In genomic region chr6:121045345-121046080, GRCm38 (mm10) we compare ENCODE assay signal across 10 mouse cellular contexts.
A peak's percentile ranks its signal among the peaks of the same experiment; 100 is the strongest.
DNase-seq lines count a peak whose midpoint lies in the region; ATAC-seq and TF ChIP-seq lines count a peak whose summit lies in the region.
"Had no signal": no experiment of that assay in that cellular context is flagged by ENCODE, and none has a peak within 500 bp of the region (broad histone marks: within the 10 kb centered on the region; RNA-seq: fewer than 3 reads in every experiment).

No protein-coding gene starts in this region.

- H3K27ac ChIP-seq in kidney, adult 2 months (ENCODE audit: insufficient read depth, low read depth, low read length), result no peak overlapping the region
- H3K27ac ChIP-seq in brown adipose tissue, adult 24 weeks (replicated peaks; ENCODE audit: low read depth, low read length), result peak overlapping the region; percentile 30; the same call in 1 of the 2 replicates
- H3K27ac ChIP-seq: macrophage had no signal

- DNase-seq in kidney, adult 2 months, result peak; percentile 42
- no peak for DNase-seq in kidney, adult 18-20 months
- peak; percentile 73 for DNase-seq in cerebellum, postnatal 14 days
- peak; percentile 38 to 71 for DNase-seq in kidney, postnatal 25 days
- DNase-seq in layer of hippocampus, adult 11-12 months (ENCODE audit: low spot score), result no peak
- DNase-seq in layer of hippocampus, adult 8-10 months (ENCODE audit: low spot score in 2 of 2), result no peak

- H3K4me1 ChIP-seq in kidney, adult 2 months (ENCODE audit: control insufficient read depth, insufficient read depth, low read length), result peaks cover 36% of the 10 kb centered on the region
- H3K4me1 ChIP-seq in brown adipose tissue, adult 24 weeks (ENCODE audit: control insufficient read depth, insufficient read depth, insufficient read length, low read length), result peaks cover 25% of the 10 kb centered on the region

- H3K4me3 ChIP-seq in kidney, adult 2 months (ENCODE audit: insufficient read depth, low read depth, low read length), result no peak overlapping the region
- H3K4me3 ChIP-seq in brown adipose tissue, adult 24 weeks (ENCODE audit: insufficient read depth, low read depth, low read length), result no peak overlapping the region
- H3K4me3 ChIP-seq: erythroblast, embryonic 14.5 days had no signal

- whole genome bisulfite sequencing in kidney, adult 2 months, result 47% methylated on average over 20 of the region's 20 CpGs

- no peaks in the 10 kb centered on the region for H3K27me3 ChIP-seq in kidney, adult 2 months (replicated peaks; ENCODE audit: control insufficient read depth, insufficient read depth, low read length)

- no peak for ATAC-seq in erythroblast, adult 5-6 weeks (replicated peaks; ENCODE audit: low FRiP score, poor library complexity, severe bottlenecking)

- no peak for TF ChIP-seq CTCF in kidney, adult 2 months (conservative IDR thresholded peaks at IDR 0.05; ENCODE audit: insufficient read depth, insufficient read length, low read depth, low read length)

- no peaks in the 10 kb centered on the region for H3K36me3 ChIP-seq in kidney, adult 2 months (ENCODE audit: control insufficient read depth, insufficient read depth, low read length)

- no peak for TF ChIP-seq POLR2A in kidney, adult 2 months (IDR thresholded peaks at IDR 0.05; ENCODE audit: low read depth, low read length)

Comparison
In these comparisons a context has a peak if more than half of its experiments do, and no peak if none do; other contexts are left out.
1. DNase-seq: peak in kidney, adult 2 months (single experiment), cerebellum, postnatal 14 days (2 of 2) and kidney, postnatal 25 days (2 of 2); none in kidney, adult 18-20 months (single experiment), layer of hippocampus, adult 11-12 months (single experiment) and layer of hippocampus, adult 8-10 months (0 of 2).